Mouse (Mus musculus) olfactory bulb, adult 2 months (tissue): ENCODE results near the gene Hdac11.

Source experiments
- CTCF ChIP-seq: fragments of 200-500 bp; IDR thresholded peaks from 2 replicates; pipeline ENCODE4 v1.5.1; 2012; ENCODE audit warnings: low read depth, mild to moderate bottlenecking, low read length, moderate library complexity; ENCODE audit not compliant: insufficient read depth
- POLR2A ChIP-seq: fragments of 200-500 bp; IDR thresholded peaks from 2 replicates; pipeline ENCODE4 v1.6.1; 2012; ENCODE audit warnings: mild to moderate bottlenecking, low read depth, low read length, moderate library complexity; ENCODE audit not compliant: insufficient read depth

GRCm38 (mm10) chr6:91181320-91181719 lies 24.9 kb downstream of the Hdac11 start:
- no peak for TF ChIP-seq CTCF
- TF ChIP-seq POLR2A: no peak
